ENCODE assay signal across 31 mouse cellular contexts in the genomic region with DNA sequence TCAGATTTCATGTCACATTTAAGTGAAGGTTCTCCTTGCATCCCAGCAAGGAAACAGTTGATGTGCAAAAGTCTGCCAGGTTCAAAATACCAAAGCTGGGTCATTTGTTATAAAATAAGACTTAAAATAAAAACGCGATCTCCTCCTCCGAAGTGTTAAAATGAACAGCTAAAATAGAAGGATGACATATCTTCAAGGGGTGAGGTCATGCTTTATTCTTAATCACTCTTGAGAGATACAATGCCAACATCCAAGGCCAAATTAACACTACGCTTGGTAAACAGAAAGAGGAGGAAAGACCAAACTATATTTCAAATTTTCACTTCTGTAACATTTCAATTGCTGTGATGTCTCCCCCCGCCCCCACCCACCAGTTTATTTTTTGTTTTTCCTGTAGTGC.
"Had no signal": no experiment of that assay in that cellular context is flagged by ENCODE, and none has a peak within 500 bp of the region (broad histone marks: within the 10 kb centered on the region; RNA-seq: fewer than 3 reads in every experiment).

No protein-coding gene starts in this region.

- H3K9ac ChIP-seq: limb, embryonic 12.5 days; limb, embryonic 13.5 days; limb, embryonic 15.5 days; liver, embryonic 12.5 days; liver, embryonic 13.5 days; liver, embryonic 14.5 days; liver, embryonic 15.5 days; liver, postnatal 0 days; lung, embryonic 14.5 days; lung, embryonic 15.5 days; midbrain, embryonic 12.5 days; midbrain, embryonic 13.5 days; midbrain, embryonic 15.5 days; neural tube, embryonic 12.5 days had no signal

- H3K36me3 ChIP-seq: limb, embryonic 15.5 days; liver, embryonic 12.5 days; liver, embryonic 13.5 days; liver, embryonic 15.5 days; lung, embryonic 15.5 days; midbrain, embryonic 13.5 days; midbrain, embryonic 15.5 days; neural tube, embryonic 12.5 days had no signal

- H3K4me1 ChIP-seq: liver, embryonic 15.5 days had no signal

- H3K9me3 ChIP-seq: limb, embryonic 10.5 days; limb, embryonic 13.5 days; limb, embryonic 15.5 days; liver, embryonic 12.5 days; liver, embryonic 13.5 days; liver, embryonic 15.5 days; lung, embryonic 15.5 days had no signal

- DNase-seq: left cerebral cortex, postnatal 4 days; liver; liver, embryonic 13.5 days; liver, postnatal 0 days; lung, adult 18-20 months; lung, adult 2 months; lung, embryonic 14.5 days; lung, postnatal 10 days; lung, postnatal 14 days; lung, postnatal 36 days; lung, postnatal 4 days; midbrain, embryonic 14.5 days had no signal

- H3K4me2 ChIP-seq: limb, embryonic 12.5 days; limb, embryonic 13.5 days; limb, embryonic 15.5 days; liver, embryonic 11.5 days; liver, embryonic 12.5 days; liver, embryonic 13.5 days; liver, embryonic 15.5 days; lung, embryonic 14.5 days; lung, embryonic 15.5 days; midbrain, embryonic 11.5 days; midbrain, embryonic 12.5 days; midbrain, embryonic 13.5 days; midbrain, embryonic 15.5 days; neural tube, embryonic 12.5 days had no signal

- H3K27me3 ChIP-seq: limb, embryonic 12.5 days; limb, embryonic 13.5 days; limb, embryonic 15.5 days; liver, embryonic 12.5 days; liver, embryonic 13.5 days; liver, embryonic 15.5 days; lung, embryonic 15.5 days; midbrain, embryonic 12.5 days; midbrain, embryonic 13.5 days; midbrain, embryonic 15.5 days; neural tube, embryonic 12.5 days had no signal

- H3K27ac ChIP-seq: limb, embryonic 10.5 days; limb, embryonic 12.5 days; limb, embryonic 13.5 days; limb, embryonic 15.5 days; liver, embryonic 12.5 days; liver, embryonic 13.5 days; liver, embryonic 14.5 days; liver, embryonic 15.5 days; lung, embryonic 15.5 days; macrophage; midbrain, embryonic 10.5 days; midbrain, embryonic 12.5 days; midbrain, embryonic 13.5 days; midbrain, embryonic 15.5 days; neural tube, embryonic 12.5 days had no signal

- ATAC-seq: liver, embryonic 12.5 days; liver, postnatal 0 days; midbrain, embryonic 13.5 days; midbrain, embryonic 15.5 days; midbrain, embryonic 16.5 days had no signal

- H3K4me3 ChIP-seq: limb, embryonic 10.5 days; limb, embryonic 12.5 days; limb, embryonic 13.5 days; limb, embryonic 15.5 days; liver, embryonic 12.5 days; liver, embryonic 13.5 days; liver, embryonic 15.5 days; lung, embryonic 15.5 days; megakaryocyte, embryonic 14.5 days; midbrain, embryonic 10.5 days; midbrain, embryonic 12.5 days; midbrain, embryonic 13.5 days; midbrain, embryonic 15.5 days; myocyte; neural tube, embryonic 12.5 days had no signal
